Mouse (Mus musculus) gastrocnemius, postnatal 14 days (tissue): Measurements from ENCODE around the gene Usp54. TPM values are rescaled to one million over a fixed set of nuclear protein-coding genes. Genes with fewer than 3 reads are reported as not detected.
"Not testable (repeated sequence)": the region's sequence is repeated elsewhere in the genome, so short reads cannot be mapped to it uniquely, and the experiment has no call there.

Experiments
- DNase-seq: peaks from one replicate; pipeline ENCODE4 v3.0.0; 2021; ENCODE audit warnings: mixed read lengths
- intact Hi-C: fragments of 180-260 bp; cut with DNase I; formaldehyde crosslinking; loops from one replicate; pipeline ENCODE4 v1.15.1; 2025; ENCODE audit warnings: low total_unique reads
- total RNA-seq, 2 experiments: library from RNA; stranded (reverse); gene quantifications; 2 replicates each; pipeline ENCODE4 v1.2.3; 2021

The Usp54 gene
- total RNA-seq, 2 experiments from 2014 or later, result 4.4 to 11.2 TPM

DNA sequence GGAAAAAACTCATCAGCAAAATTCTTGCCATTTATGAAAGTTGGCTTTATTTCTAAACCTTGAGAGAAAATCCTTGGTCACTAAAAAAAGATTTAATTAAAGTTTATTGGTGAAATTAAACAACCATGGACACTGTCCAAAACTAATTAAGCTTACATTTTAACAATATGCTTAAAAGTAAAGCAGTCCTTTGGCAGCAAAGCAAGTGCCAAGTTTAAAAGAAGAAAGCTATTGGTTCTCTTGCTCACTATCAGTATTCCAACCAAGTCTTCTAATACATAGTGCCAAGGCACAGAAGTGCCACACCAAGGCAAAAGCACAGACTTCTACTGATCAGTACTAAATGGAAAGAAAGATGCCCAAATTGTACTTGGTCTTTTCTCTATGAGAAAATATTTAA, 21.7 kb downstream of the Usp54 start:
- DNase-seq, result no peak
- intact Hi-C loops, result no loop called here

GRCm38 (mm10) chr14:20618211-20618610, 22.7 kb downstream of the Usp54 start:
- DNase-seq, result no peak
- intact Hi-C loops, result no loop called here

DNA sequence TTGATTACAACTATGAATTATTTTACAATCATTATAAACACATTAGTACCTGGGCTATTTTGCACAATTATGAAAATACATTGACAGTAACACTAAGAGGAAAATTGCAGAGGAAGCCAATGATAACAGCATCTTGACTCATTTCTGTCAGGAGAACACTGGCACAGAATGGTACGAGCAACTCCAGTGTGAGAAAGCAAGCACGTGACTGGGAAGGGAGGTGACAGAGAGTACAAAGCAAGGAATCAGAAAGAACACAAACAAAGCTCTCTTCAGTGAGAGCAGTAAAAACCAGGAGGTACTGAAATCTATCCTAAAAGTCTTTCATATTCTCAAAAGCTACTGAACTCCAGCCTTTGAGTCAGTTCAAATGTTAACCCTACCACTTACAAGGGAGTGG, 24.4 kb downstream of the Usp54 start:
- intact Hi-C loops, result no loop called here
- no peak for DNase-seq

DNA sequence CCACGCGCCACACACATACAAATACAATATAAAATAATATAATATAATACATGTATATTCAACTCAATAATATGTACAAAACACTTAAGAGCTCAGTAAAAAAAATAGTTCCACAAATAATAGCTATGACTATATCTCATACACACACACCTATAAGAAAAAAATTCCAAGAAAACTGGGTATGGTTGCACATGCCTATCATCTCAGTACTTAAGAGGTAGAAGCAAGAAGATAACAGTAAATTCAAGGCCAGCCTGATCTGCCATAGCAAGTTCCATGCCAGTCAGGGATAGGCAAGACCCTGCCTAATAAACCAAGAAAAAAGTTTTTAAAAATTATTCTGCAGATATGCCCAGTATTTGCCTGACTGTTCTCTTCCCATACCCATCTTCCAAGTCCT, 25.8 kb downstream of the Usp54 start:
- intact Hi-C loops, result no loop called here

GRCm38 (mm10) chr14:20612820-20613219, 28.0 kb downstream of the Usp54 start:
- DNase-seq, result no peak
- intact Hi-C loops, result no loop called here

More for the DNA sequence above, 25.8 kb downstream of the Usp54 start:
- DNase-seq, result no peak

- peak; percentile 63 for DNase-seq
- intact Hi-C loops, result no loop called here
These were observed 30.7 kb downstream of the Usp54 start for GRCm38 (mm10) chr14:20610146-20610545.

- no peak for DNase-seq
- intact Hi-C loops, result no loop called here
These were observed 31.3 kb downstream of the Usp54 start for GRCm38 (mm10) chr14:20609519-20609918.

DNA sequence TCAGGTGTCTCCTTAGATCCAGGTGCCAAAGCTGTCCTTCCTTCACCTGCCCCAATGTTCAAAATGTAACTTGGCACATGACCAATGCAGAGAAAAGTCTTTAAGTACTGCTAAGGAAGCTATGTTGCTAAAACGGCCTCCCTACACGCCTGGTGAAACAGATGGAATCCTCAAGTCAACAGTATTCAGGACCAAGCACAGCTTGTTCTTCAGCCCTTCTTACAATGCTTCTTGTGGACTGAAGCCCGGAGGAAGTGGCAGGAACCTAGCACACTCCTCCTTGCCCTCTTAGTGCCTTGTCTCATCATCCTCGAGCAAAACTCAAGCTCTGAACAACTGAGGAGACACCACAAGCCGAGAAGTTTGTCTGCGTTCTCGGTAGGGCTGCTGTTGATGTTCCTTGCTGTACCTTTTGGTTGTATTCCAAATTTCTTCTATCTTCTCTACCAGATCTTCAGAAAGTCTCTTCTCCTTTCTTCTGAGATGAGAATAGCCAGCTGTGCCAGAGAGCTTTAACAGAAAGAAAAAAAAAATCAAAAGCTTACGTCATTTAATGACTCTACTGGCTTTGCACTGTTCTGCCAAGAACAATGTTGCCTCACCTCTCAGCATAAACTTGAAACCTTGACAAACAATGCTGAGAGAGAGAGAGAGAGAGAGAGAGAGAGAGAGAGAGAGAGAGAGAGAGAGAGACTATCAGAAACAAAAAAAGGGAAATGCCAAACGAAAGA, 33.3 kb downstream of the Usp54 start:
- intact Hi-C loops, result no loop called here
- no peak for DNase-seq

- intact Hi-C loops, result no loop called here
- no peak for DNase-seq
These were observed 39.6 kb downstream of the Usp54 start for GRCm38 (mm10) chr14:20601287-20601686.

DNA sequence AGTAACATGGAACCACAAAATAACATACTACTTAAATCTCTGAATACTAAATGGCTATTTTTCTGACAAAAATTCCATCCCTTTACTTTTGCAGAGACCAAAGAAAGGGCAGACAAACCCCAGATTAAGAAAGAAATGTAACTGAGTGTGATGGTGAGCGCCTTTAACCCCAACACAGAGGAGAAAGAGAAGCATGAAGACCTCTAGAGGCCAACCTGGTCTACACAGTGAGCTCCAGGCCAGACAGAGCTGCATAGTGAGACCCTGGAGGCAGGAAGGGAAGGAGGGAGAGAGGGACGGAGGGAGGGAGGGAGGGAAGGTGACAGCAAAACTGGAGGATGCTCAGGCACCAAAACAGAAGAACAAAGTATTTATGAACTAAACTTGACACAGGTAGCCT, 40.7 kb downstream of the Usp54 start:
- intact Hi-C loops, result no loop called here
- DNase-seq, result no peak

DNA sequence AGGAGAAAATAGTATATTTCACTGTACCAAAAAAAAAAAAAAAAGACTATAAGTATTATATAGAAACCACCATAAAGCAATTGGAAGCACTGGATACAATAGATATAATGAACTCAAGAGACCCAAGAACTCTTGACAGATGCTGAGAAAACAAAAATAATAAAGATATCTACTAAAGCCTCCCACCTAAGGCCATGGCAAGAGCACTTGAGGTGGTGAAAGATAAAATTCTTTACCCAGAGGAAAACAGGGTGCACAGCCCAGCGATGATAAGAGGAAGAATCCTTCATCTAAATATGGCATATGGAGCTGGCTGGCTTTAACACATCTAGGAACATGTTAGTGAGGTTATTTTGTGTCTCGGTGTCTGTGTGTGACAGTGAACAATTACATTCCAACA, 41.3 kb downstream of the Usp54 start:
- intact Hi-C loops, result no loop called here
- no peak for DNase-seq

- intact Hi-C loops, result loop anchor here (2.0 kb wide), 1 partner anchor 47 kb away; no protein-coding TSS in a partner anchor
- peak; percentile 15 for DNase-seq
These were observed 45.1 kb downstream of the Usp54 start for GRCm38 (mm10) chr14:20595781-20596180.

- no peak for DNase-seq
- intact Hi-C loops, result no loop called here
These were observed 53.4 kb downstream of the Usp54 start for GRCm38 (mm10) chr14:20587458-20587857.

DNA sequence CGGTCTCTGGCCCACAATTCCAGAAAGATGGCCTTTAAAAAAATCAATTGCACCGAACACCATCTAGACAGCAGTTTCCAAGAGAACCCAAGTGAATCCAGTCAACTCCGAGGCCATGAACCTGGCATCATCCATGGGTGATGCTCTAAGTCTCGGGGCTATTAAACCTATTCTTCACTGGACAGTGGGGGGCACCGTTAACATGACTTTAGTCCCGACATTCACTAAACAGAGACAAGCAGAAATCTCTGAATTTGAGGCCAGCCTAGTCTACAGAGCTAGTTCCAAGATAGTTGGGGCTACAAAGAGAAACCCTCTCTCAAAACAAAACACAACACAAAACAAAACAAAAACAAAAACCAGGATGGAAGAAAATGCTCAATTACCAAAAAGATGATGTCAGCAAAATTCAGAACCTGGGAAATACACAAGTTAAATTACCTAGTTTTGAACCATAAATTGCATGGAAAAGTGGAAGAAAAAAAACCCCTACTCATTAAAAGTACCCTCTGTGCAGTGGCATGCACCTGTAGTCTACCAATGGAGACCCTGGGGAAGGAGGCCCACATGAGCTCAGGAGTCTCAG, 61.9 kb downstream of the Usp54 start:
- intact Hi-C loops, result loop anchor here (5.0 kb wide), 1 partner anchor 83 kb away; no protein-coding TSS in a partner anchor

DNA sequence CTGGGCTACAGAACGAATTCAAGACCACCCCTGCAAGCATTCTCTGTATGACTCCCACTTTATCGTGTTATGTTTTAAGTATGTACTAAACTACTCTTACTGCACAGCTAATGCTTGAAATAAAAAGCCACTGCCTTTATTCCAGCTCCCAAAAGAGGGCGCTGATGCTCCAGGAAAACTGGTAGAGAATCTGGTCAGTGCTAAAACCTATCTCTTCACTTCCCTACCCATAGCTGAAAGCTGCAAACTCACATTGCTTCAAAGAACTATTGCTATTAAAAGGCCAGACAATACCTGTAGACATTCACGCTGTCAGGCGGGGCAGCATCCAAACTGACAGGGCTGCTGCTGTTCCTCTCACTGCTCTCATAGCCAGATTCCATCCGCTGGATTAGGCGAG, 64.7 kb downstream of the Usp54 start:
- peak; percentile 67 for DNase-seq
- intact Hi-C loops, result loop anchor here (5.0 kb wide), 1 partner anchor 86 kb away; no protein-coding TSS in a partner anchor

More for the DNA sequence above, 61.9 kb downstream of the Usp54 start:
- DNase-seq, result no peak

GRCm38 (mm10) chr14:20573196-20573595, 67.7 kb downstream of the Usp54 start:
- intact Hi-C loops, DNase-seq: not testable (repeated sequence)

DNA sequence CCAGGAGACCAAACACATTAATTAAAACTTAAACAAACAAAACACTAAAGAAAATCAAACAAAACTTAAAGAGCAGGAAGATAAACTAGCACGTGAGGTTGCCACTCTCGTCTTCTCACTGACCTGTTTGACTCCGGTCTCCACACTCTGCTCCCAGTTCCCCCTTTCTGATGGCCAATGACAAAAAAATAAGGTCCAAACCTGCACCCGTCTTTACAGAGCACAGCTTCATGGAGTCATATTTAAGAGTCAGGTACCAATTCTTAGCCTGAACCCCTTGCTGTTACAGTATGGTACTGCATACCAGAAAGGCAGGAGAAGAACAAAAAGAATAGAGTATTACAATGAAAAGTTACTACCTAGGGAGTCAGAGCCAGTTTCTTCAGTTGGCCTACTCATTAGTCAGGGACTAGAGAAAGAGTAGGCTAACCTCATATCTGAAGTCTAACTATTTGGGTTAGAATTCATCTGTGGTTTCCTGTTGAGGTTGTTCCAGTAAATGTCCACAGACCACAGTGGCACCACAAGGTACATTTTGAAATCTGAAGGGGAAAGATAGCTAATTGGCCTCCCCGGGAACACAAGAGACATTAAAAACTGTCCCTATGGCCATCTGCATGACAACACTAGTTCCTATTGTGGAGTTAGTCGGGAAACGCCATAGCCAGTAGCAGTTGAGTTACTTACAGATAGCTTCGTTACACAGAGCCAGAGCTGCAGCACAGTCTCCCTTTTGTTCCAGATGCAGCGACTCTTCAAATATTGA, 75.4 kb downstream of the Usp54 start:
- intact Hi-C loops, result no loop called here
- DNase-seq, result no peak

DNA sequence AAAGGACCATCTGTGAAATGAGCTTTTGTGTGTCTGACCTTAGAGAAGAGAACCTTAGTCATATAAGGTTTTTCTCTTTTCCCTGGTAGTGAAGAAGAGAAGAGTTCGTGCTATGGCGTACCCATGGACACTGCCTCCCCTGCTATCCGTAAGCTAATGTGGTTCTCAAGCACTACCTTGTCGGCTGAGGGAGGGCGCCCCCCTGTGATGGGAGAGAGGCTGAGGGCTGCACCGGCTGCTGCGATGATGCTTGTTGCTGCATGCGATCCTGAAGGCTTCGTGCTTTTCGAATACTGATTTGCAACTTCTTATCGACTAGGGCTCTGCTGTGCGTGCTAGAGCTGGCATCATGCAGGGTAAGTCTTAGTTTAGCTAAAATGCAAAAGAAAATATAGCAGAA, 76.2 kb downstream of the Usp54 start:
- intact Hi-C loops, result no loop called here
- peak; percentile 12 for DNase-seq

DNA sequence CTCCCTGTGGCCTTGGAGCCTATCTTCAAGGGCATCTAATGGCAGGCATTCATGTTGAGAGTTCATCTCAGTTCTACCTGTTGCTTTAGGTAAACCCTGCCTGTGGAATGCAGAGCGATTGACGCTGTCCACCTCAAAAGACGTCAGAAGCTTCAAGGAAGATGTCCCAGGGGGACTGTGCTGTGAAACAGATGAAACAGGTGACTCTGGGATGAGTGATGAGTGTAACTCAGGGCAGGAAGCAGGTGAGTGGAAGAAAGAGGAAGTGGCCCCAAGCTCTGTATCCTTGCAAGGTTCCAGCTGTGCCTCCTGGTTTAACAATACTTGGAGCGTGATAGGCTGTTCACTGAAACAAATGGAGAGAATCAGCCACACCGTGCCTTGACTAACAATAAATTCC, 79.0 kb downstream of the Usp54 start:
- no peak for DNase-seq
- intact Hi-C loops, result no loop called here

DNA sequence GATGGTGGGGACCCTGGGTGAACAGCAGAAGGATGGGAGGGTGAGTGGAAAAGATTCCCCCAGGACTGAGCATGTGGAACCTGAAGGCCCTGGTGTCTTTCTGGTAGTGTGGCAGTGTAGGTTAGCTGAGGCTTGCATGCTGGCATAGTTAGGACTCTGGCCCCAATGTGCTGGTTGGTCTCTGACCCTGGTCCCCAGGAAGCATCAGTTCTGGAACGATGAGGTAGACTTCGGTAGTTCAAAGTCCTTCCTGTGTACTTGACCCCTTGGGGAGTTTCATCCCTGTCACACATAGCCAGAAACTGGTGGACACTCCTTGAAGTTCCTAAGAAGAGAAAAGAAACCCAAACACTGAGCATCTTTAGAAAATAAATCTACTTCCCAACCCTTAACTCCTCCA, 90.7 kb downstream of the Usp54 start:
- DNase-seq, result no peak
- intact Hi-C loops, result no loop called here
